Mouse (Mus musculus): ENCODE measurements around the gene Cnr1. TPM values are rescaled to one million over a fixed set of nuclear protein-coding genes. Genes with fewer than 3 reads are reported as not detected.

Cnr1 gene
- polyA plus RNA-seq, 1 experiment from 2014 or later = 0.18 TPM

- no peak for ATAC-seq (replicated peaks; ENCODE audit: insufficient number of reproducible peaks, insufficient read depth, low FRiP score, low read depth)
- Histone ChIP-seq H3K4me2 (no peak overlapping the region), H3K9ac (no peak overlapping the region), H3K27me3 (no peaks in the 10 kb centered on the region), H3K9me3 (replicated peaks) (no peaks in the 10 kb centered on the region), H3K36me3 (no peaks in the 10 kb centered on the region), H3K4me3 (no peak overlapping the region), H3K27ac (no peak overlapping the region), H3K4me1 (replicated peaks) (no peaks in the 10 kb centered on the region)
- WGBS = 89% methylated on average over 13 of the region's 13 CpGs
Measured at GRCm38 (mm10) chr4:33943936-33944335, 19.5 kb downstream of the Cnr1 start.

DNA sequence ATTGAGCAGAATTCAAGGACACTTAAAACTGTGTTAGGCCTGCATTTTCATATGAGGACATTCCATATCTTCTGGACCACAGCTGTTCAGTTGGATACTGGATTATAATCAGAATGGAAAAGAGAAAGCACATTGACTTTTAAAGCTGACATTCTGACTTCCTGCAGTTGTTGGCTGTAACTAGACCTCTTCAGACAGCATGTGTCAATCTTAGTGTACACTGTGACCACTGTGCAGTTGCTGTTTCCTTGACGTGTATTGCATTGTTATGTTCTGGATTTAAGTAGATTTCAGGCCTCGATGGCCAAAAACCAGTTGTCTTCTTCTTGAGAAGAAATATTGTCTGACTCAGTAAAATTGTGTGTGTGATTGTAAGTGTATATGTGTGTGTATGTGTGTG is 21.3 kb downstream of the Cnr1 start:
- no peak for ATAC-seq (replicated peaks; ENCODE audit: insufficient number of reproducible peaks, insufficient read depth, low FRiP score, low read depth)
- Histone ChIP-seq H3K4me2 (no peak overlapping the region), H3K9me3 (replicated peaks) (no peaks in the 10 kb centered on the region), H3K27me3 (no peaks in the 10 kb centered on the region), H3K27ac (no peak overlapping the region), H3K9ac (no peak overlapping the region), H3K36me3 (no peaks in the 10 kb centered on the region), H3K4me3 (no peak overlapping the region), H3K4me1 (replicated peaks) (no peaks in the 10 kb centered on the region)
- WGBS = 77% methylated on average over 2 of the region's 2 CpGs

GRCm38 (mm10) chr4:33947584-33947983 is 23.2 kb downstream of the Cnr1 start:
- H3K27me3 ChIP-seq = no peaks in the 10 kb centered on the region
- H3K4me1 ChIP-seq (replicated peaks) = no peaks in the 10 kb centered on the region
- 73% methylated on average over 3 of the region's 3 CpGs for WGBS
- H3K9me3 ChIP-seq (replicated peaks) = no peaks in the 10 kb centered on the region
- H3K4me3 ChIP-seq = no peak overlapping the region
- H3K27ac ChIP-seq = no peak overlapping the region
- no peaks in the 10 kb centered on the region for H3K36me3 ChIP-seq
- no peak for ATAC-seq (replicated peaks; ENCODE audit: insufficient number of reproducible peaks, insufficient read depth, low FRiP score, low read depth)
- H3K4me2 ChIP-seq = no peak overlapping the region
- H3K9ac ChIP-seq = no peak overlapping the region

DNA sequence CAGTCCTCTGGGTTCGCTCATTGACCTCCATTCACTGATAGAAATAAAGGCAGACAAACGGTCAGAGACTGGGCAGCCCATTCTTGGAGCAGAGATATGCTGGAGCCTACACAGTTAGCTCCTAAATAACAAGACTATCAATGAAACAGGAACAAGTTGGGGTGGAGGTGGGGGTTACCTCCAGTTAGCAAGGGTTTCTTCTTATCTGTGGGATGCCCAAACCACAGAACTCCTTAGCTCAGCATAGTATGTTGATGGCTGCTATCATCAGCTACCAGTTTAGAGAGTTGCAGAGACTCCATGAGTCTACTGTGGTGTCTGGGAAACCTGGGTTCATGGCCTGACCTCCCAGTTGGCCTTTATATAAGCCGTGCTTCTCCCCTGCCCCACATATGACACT is 33.0 kb downstream of the Cnr1 start:
- WGBS = 57% methylated on average over 3 of the region's 3 CpGs
- no peaks in the 10 kb centered on the region for H3K36me3 ChIP-seq
- H3K4me2 ChIP-seq = no peak overlapping the region
- H3K9me3 ChIP-seq (replicated peaks) = no peaks in the 10 kb centered on the region
- H3K27ac ChIP-seq = no peak overlapping the region
- H3K9ac ChIP-seq = no peak overlapping the region
- no peak for ATAC-seq (replicated peaks; ENCODE audit: insufficient number of reproducible peaks, insufficient read depth, low FRiP score, low read depth)
- no peaks in the 10 kb centered on the region for H3K27me3 ChIP-seq
- H3K4me1 ChIP-seq (replicated peaks) = no peaks in the 10 kb centered on the region
- H3K4me3 ChIP-seq = no peak overlapping the region

GRCm38 (mm10) chr4:33958515-33958914 is 34.1 kb downstream of the Cnr1 start:
- WGBS = 70% methylated on average over 3 of the region's 3 CpGs
- ATAC-seq (replicated peaks; ENCODE audit: insufficient number of reproducible peaks, insufficient read depth, low FRiP score, low read depth) = no peak
- H3K27ac ChIP-seq = no peak overlapping the region
- H3K4me2 ChIP-seq = no peak overlapping the region
- H3K36me3 ChIP-seq = no peaks in the 10 kb centered on the region
- no peak overlapping the region for H3K4me3 ChIP-seq
- no peak overlapping the region for H3K9ac ChIP-seq
- no peaks in the 10 kb centered on the region for H3K27me3 ChIP-seq
- H3K9me3 ChIP-seq (replicated peaks) = no peaks in the 10 kb centered on the region
- H3K4me1 ChIP-seq (replicated peaks) = no peaks in the 10 kb centered on the region

DNA sequence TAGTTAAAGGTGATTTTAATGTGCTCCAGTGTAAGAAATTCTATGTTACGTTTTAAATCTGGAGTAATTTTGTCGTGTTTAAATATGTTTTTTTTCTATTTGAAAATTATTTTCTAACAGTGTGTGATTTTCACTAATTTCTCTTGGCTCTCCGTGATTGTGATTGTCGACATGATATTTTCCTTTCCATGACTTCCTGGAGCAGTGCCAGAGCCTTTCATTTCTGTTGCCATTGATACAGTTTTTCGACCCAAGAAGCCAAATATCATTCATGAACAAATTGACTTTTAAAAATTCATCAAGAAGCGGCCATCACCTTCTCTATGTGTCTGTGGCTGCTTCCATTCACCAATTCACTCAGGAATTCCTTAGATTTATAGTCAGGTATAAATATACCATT is 35.4 kb downstream of the Cnr1 start:
- no peak overlapping the region for H3K9ac ChIP-seq
- H3K4me2 ChIP-seq = no peak overlapping the region
- no peak for ATAC-seq (replicated peaks; ENCODE audit: insufficient number of reproducible peaks, insufficient read depth, low FRiP score, low read depth)
- no peaks in the 10 kb centered on the region for H3K9me3 ChIP-seq (replicated peaks)
- H3K36me3 ChIP-seq = no peaks in the 10 kb centered on the region
- no peaks in the 10 kb centered on the region for H3K4me1 ChIP-seq (replicated peaks)
- no peak overlapping the region for H3K27ac ChIP-seq
- no peak overlapping the region for H3K4me3 ChIP-seq
- H3K27me3 ChIP-seq = no peaks in the 10 kb centered on the region
- 75% methylated on average over 6 of the region's 6 CpGs for WGBS

DNA sequence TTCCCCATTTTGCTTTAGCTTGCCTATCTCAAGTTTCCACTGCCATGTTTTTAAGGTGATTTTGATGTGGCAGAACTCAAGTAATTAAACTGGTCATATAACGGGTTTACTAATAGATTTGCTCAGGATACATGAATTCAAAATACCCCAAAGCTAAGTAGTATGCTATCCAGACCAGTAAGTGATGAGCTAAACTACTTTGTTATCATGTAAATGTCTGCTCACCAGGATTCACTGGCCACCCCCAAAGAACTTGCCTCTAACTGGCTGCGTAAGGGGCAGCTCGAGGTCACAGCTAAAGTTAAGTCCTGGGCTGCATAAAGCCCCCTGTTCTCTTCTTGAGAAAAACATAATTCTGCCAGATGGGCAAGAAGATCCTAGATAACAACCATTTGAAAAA is 46.3 kb downstream of the Cnr1 start:
- Histone ChIP-seq H3K9me3 (replicated peaks) (no peaks in the 10 kb centered on the region), H3K9ac (no peak overlapping the region), H3K4me3 (no peak overlapping the region), H3K27ac (no peak overlapping the region), H3K4me2 (no peak overlapping the region), H3K4me1 (replicated peaks) (no peaks in the 10 kb centered on the region), H3K27me3 (no peaks in the 10 kb centered on the region), H3K36me3 (no peaks in the 10 kb centered on the region)
- 78% methylated on average over 3 of the region's 3 CpGs for WGBS
- ATAC-seq (replicated peaks; ENCODE audit: insufficient number of reproducible peaks, insufficient read depth, low FRiP score, low read depth) = no peak

- WGBS = 68% methylated on average over 5 of the region's 5 CpGs
- H3K9ac ChIP-seq = no peak overlapping the region
- H3K4me2 ChIP-seq = no peak overlapping the region
- ATAC-seq (replicated peaks; ENCODE audit: insufficient number of reproducible peaks, insufficient read depth, low FRiP score, low read depth) = no peak
- H3K9me3 ChIP-seq (replicated peaks) = no peaks in the 10 kb centered on the region
- no peaks in the 10 kb centered on the region for H3K4me1 ChIP-seq (replicated peaks)
- H3K27me3 ChIP-seq = no peaks in the 10 kb centered on the region
- H3K36me3 ChIP-seq = no peaks in the 10 kb centered on the region
- no peak overlapping the region for H3K4me3 ChIP-seq
- no peak overlapping the region for H3K27ac ChIP-seq
Measured at GRCm38 (mm10) chr4:33988466-33989089, 64.2 kb downstream of the Cnr1 start.

DNA sequence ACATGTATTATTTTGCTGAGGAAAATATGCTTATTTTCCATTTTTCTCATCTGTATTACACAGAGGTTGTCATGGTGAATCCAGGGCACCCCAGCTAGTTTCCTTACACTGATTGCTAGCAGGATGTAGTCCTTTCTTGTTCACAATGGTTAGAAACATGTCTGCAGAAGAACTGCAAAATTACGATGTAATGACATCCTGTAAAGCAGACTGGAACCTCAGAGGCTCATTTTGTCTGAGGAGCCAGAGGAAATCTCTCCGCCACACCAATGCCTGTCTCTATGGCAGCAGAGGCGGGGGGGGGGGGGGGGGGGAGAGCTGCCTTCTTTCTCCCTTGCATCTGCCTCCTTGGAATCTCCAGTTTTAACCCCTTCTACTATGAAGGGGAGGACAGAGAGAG is 68.3 kb downstream of the Cnr1 start:
- Histone ChIP-seq H3K27ac (no peak overlapping the region), H3K4me2 (no peak overlapping the region), H3K36me3 (no peaks in the 10 kb centered on the region), H3K9me3 (replicated peaks) (no peaks in the 10 kb centered on the region), H3K4me1 (replicated peaks) (no peaks in the 10 kb centered on the region), H3K4me3 (no peak overlapping the region), H3K27me3 (no peaks in the 10 kb centered on the region), H3K9ac (no peak overlapping the region)
- WGBS = 56% methylated on average over 3 of the region's 3 CpGs
- ATAC-seq (replicated peaks; ENCODE audit: insufficient number of reproducible peaks, insufficient read depth, low FRiP score, low read depth) = no peak

- no peaks in the 10 kb centered on the region for H3K36me3 ChIP-seq
- no peaks in the 10 kb centered on the region for H3K27me3 ChIP-seq
- no peaks in the 10 kb centered on the region for H3K4me1 ChIP-seq (replicated peaks)
- H3K4me3 ChIP-seq = no peak overlapping the region
- ATAC-seq (replicated peaks; ENCODE audit: insufficient number of reproducible peaks, insufficient read depth, low FRiP score, low read depth) = no peak
- no peak overlapping the region for H3K9ac ChIP-seq
- H3K9me3 ChIP-seq (replicated peaks) = no peaks in the 10 kb centered on the region
- H3K4me2 ChIP-seq = no peak overlapping the region
- no peak overlapping the region for H3K27ac ChIP-seq
Measured at GRCm38 (mm10) chr4:33996382-33996781, 72.0 kb downstream of the Cnr1 start.

All from heart, embryonic 15.5 days (tissue).